Mouse (Mus musculus) spleen, adult 12 weeks (tissue): ENCODE data around the gene Eif1b.
A peak's percentile ranks its signal among the peaks of the same experiment; 100 is the strongest.

Experiments
- DNase-seq: peaks from one replicate; pipeline ENCODE4 v3.0.0; 2022; ENCODE audit warnings: low spot score

Eif1b gene

GRCm38 (mm10) chr9:120492010-120492399 lies at the start of gene Eif1b:
Gene Eif1b (plus strand): TSS chr9:120492232.
- no peak for DNase-seq

- no peak for DNase-seq
These were observed 47.4 kb upstream of the Eif1b start for GRCm38 (mm10) chr9:120444642-120445041.

GRCm38 (mm10) chr9:120449696-120450329 lies 42.2 kb upstream of the Eif1b start:
- no peak for DNase-seq

- DNase-seq: no peak
These were observed 36.0 kb upstream of the Eif1b start for GRCm38 (mm10) chr9:120455768-120456655.

- no peak for DNase-seq
These were observed 21.6 kb upstream of the Eif1b start for GRCm38 (mm10) chr9:120470431-120470830.

- DNase-seq: no peak
These were observed 10.4 kb upstream of the Eif1b start for GRCm38 (mm10) chr9:120481644-120482043.

GRCm38 (mm10) chr9:120482382-120482781 lies 9.7 kb upstream of the Eif1b start:
- no peak for DNase-seq

- no peak for DNase-seq
These were observed 8.9 kb upstream of the Eif1b start for GRCm38 (mm10) chr9:120483101-120483500.

- no peak for DNase-seq
These were observed 5.0 kb upstream of the Eif1b start for GRCm38 (mm10) chr9:120487076-120487475.

- no peak for DNase-seq
These were observed 523 bp upstream of the Eif1b start for GRCm38 (mm10) chr9:120491509-120491908.

GRCm38 (mm10) chr9:120492400-120493351 lies 644 bp downstream of the Eif1b start:
- DNase-seq: peak; percentile 63

- no peak for DNase-seq
These were observed 1.7 kb downstream of the Eif1b start for GRCm38 (mm10) chr9:120493781-120494180.

GRCm38 (mm10) chr9:120496691-120497090 lies 4.7 kb downstream of the Eif1b start:
- DNase-seq: peak; percentile 47

GRCm38 (mm10) chr9:120497983-120498382 lies 6.0 kb downstream of the Eif1b start:
- no peak for DNase-seq

- no peak for DNase-seq
These were observed 9.3 kb downstream of the Eif1b start for GRCm38 (mm10) chr9:120501191-120501902.

- DNase-seq: peak; percentile 64
These were observed 10.0 kb downstream of the Eif1b start for GRCm38 (mm10) chr9:120502013-120502412.

- DNase-seq: no peak
These were observed 12.4 kb downstream of the Eif1b start for GRCm38 (mm10) chr9:120504423-120504822.

- DNase-seq: no peak
These were observed 19.7 kb downstream of the Eif1b start for GRCm38 (mm10) chr9:120511781-120512180.

GRCm38 (mm10) chr9:120516720-120517119 lies 24.7 kb downstream of the Eif1b start:
- no peak for DNase-seq

- DNase-seq: no peak
These were observed 26.9 kb downstream of the Eif1b start for GRCm38 (mm10) chr9:120518946-120519345.

- no peak for DNase-seq
These were observed 27.6 kb downstream of the Eif1b start for GRCm38 (mm10) chr9:120519469-120520125.
